ENCODE assay signal across 8 mouse cellular contexts in the genomic region with DNA sequence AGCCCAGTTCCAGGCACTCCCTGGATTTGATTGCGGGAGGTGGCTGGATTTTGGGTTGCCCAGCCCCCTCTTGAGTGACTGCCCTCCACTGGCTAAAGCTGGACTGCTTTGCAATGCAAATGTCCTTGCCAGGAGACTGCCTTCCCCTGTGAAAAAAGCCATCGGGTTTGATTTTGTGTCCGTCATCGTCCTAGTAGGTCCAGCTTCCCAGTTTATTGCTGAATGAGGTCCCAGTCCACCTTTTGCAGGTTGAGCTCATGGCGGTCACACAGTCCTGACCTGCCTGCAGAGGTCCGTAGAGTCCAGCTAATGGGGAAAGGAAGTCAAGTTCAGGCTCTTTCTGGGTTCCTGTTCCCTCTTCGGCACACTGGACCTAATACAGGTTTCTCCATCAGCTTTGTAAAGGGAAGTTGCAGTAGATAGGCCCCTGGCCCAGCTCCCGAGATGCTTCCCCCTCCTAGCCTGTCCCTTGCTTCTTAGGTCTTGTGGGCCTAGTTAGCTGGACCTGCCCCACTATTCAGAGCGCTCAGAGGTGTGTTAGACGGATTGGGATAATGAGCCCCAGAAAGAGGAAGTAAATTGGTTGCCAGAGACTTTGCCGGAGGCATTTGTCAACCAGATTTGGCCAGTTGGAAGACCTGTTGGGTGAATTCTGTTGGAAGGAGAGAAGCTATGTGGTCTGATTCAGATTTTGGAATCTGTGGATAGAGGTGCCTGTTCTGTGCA. TPM values are rescaled to one million over a fixed set of nuclear protein-coding genes. Genes with fewer than 3 reads are reported as not detected.
DNase-seq lines count a peak whose midpoint lies in the region; ATAC-seq and TF ChIP-seq lines count a peak whose summit lies in the region.

No protein-coding gene starts in this region.

- peak; percentile 74 for DNase-seq in 416B (ENCODE audit: low read depth)
- peak; percentile 72 for DNase-seq in adrenal gland, postnatal 10 days
- peak; percentile 63 for DNase-seq in forebrain, embryonic 11.5 days (ENCODE audit: low spot score)
- DNase-seq in heart, postnatal 0 days (ENCODE audit: low spot score), result peak; percentile 57
- peak; percentile 68 to 87 for DNase-seq in kidney, postnatal 25 days
- peak; percentile 44 for DNase-seq in liver, postnatal 0 days
- peak; percentile 26 for DNase-seq in yolk sac, embryonic 10.5 days (ENCODE audit: low spot score)

- 2% methylated on average over 11 of the region's 11 CpGs for WGBS in forebrain, embryonic 11.5 days
- WGBS in heart, postnatal 0 days, result 4% methylated on average over 11 of the region's 11 CpGs
- 8% methylated on average over 11 of the region's 11 CpGs for WGBS in liver, postnatal 0 days (ENCODE audit: insufficient replicate concordance)
- 4% methylated on average over 11 of the region's 11 CpGs for WGBS in neural tube, embryonic 14.5 days

- H3K9ac ChIP-seq in forebrain, embryonic 11.5 days (ENCODE audit: low read length), result peak overlapping the region; percentile 90
- H3K9ac ChIP-seq in heart, postnatal 0 days (replicated peaks; ENCODE audit: low read depth, low read length), result peak overlapping the region; percentile 90
- H3K9ac ChIP-seq in liver, postnatal 0 days (replicated peaks), result peak overlapping the region; percentile 78
- peak overlapping the region; percentile 94 for H3K9ac ChIP-seq in neural tube, embryonic 14.5 days (replicated peaks; ENCODE audit: low read depth, low read length)

- peak overlapping the region; percentile 91 for H3K4me2 ChIP-seq in forebrain, embryonic 11.5 days (ENCODE audit: low read depth, low read length, severe bottlenecking)
- H3K4me2 ChIP-seq in heart, postnatal 0 days (ENCODE audit: low read depth, low read length), result peak overlapping the region; percentile 93
- H3K4me2 ChIP-seq in liver, postnatal 0 days (ENCODE audit: low read depth, low read length), result peak overlapping the region; percentile 94
- H3K4me2 ChIP-seq in neural tube, embryonic 14.5 days (ENCODE audit: low read depth, low read length), result peak overlapping the region; percentile 82

- peak; percentile 33; the same call in 1 of the 2 replicates for TF ChIP-seq CTCF in heart, postnatal 0 days (IDR thresholded peaks at IDR 0.05; ENCODE audit: low read depth)
- peak; percentile 44; the same call in 1 of the 2 replicates for TF ChIP-seq CTCF in liver, postnatal 0 days (IDR thresholded peaks at IDR 0.05; ENCODE audit: low read depth)

- no peak for ATAC-seq in forebrain, embryonic 11.5 days (replicated peaks; ENCODE audit: low FRiP score)
- ATAC-seq in heart, postnatal 0 days (ENCODE audit: insufficient read depth, low read depth), result no peak
- no peak for ATAC-seq in liver, postnatal 0 days
- ATAC-seq in neural tube, embryonic 14.5 days (ENCODE audit: low read depth), result no peak

- no peaks in the 10 kb centered on the region for H3K36me3 ChIP-seq in forebrain, embryonic 11.5 days (ENCODE audit: control insufficient read depth, insufficient read depth, low read length)
- no peaks in the 10 kb centered on the region for H3K36me3 ChIP-seq in heart, postnatal 0 days (replicated peaks; ENCODE audit: control insufficient read depth, insufficient read depth, low read length)
- no peaks in the 10 kb centered on the region for H3K36me3 ChIP-seq in liver, postnatal 0 days (replicated peaks; ENCODE audit: insufficient read depth, low read length)
- no peaks in the 10 kb centered on the region for H3K36me3 ChIP-seq in neural tube, embryonic 14.5 days (ENCODE audit: control insufficient read depth, insufficient read depth, low read length)

- H3K27ac ChIP-seq in forebrain, embryonic 11.5 days (ENCODE audit: low read depth, low read length), result no peak overlapping the region
- H3K27ac ChIP-seq in heart, postnatal 0 days (ENCODE audit: low read depth), result peak overlapping the region; percentile 91
- H3K27ac ChIP-seq in liver, postnatal 0 days (ENCODE audit: low read depth), result peak overlapping the region; percentile 88
- peak overlapping the region; percentile 44; the same call in 1 of the 2 replicates for H3K27ac ChIP-seq in neural tube, embryonic 14.5 days (ENCODE audit: low read depth, low read length)

- H3K4me3 ChIP-seq in forebrain, embryonic 11.5 days (ENCODE audit: low read depth, low read length), result peak overlapping the region; percentile 89
- H3K4me3 ChIP-seq in heart, postnatal 0 days (ENCODE audit: low read depth, low read length), result peak overlapping the region; percentile 84
- H3K4me3 ChIP-seq in liver, postnatal 0 days (ENCODE audit: low read depth, low read length), result peak overlapping the region; percentile 73
- H3K4me3 ChIP-seq in neural tube, embryonic 14.5 days (ENCODE audit: low read depth, low read length), result peak overlapping the region; percentile 86

- no peaks in the 10 kb centered on the region for H3K9me3 ChIP-seq in forebrain, embryonic 11.5 days (ENCODE audit: control insufficient read depth, low read length)
- H3K9me3 ChIP-seq in heart, postnatal 0 days (replicated peaks; ENCODE audit: control insufficient read depth, low read length), result no peaks in the 10 kb centered on the region
- H3K9me3 ChIP-seq in liver, postnatal 0 days (ENCODE audit: low read length), result no peaks in the 10 kb centered on the region
- no peaks in the 10 kb centered on the region for H3K9me3 ChIP-seq in neural tube, embryonic 14.5 days (ENCODE audit: control insufficient read depth, low read length)

- H3K27me3 ChIP-seq in forebrain, embryonic 11.5 days (ENCODE audit: control insufficient read depth, insufficient read depth, low read length), result no peaks in the 10 kb centered on the region
- no peaks in the 10 kb centered on the region for H3K27me3 ChIP-seq in heart, postnatal 0 days (ENCODE audit: control insufficient read depth, insufficient read depth, low read length)
- H3K27me3 ChIP-seq in liver, postnatal 0 days (ENCODE audit: insufficient read depth, low read length), result peaks cover 17% of the 10 kb centered on the region
- no peaks in the 10 kb centered on the region for H3K27me3 ChIP-seq in neural tube, embryonic 14.5 days (ENCODE audit: control insufficient read depth, insufficient read depth, low read length)

- H3K4me1 ChIP-seq in forebrain, embryonic 11.5 days (replicated peaks; ENCODE audit: control insufficient read depth, insufficient read depth, low read length), result peaks cover 24% of the 10 kb centered on the region
- H3K4me1 ChIP-seq in heart, postnatal 0 days (ENCODE audit: control insufficient read depth, insufficient read depth), result peaks cover 35% of the 10 kb centered on the region; the same call in 1 of the 2 replicates
- H3K4me1 ChIP-seq in liver, postnatal 0 days (ENCODE audit: insufficient read depth), result peaks cover 46% of the 10 kb centered on the region
- H3K4me1 ChIP-seq in neural tube, embryonic 14.5 days (ENCODE audit: control insufficient read depth, insufficient read depth, low read length), result peaks cover 40% of the 10 kb centered on the region

- no peak for TF ChIP-seq EP300 in heart, postnatal 0 days (IDR thresholded peaks at IDR 0.05; ENCODE audit: low read depth)
- TF ChIP-seq EP300 in liver, postnatal 0 days (IDR thresholded peaks at IDR 0.05; ENCODE audit: low read depth), result no peak

RNA-seq across cellular contexts. Expression of gene Fam102a, which starts 1.7 kb away (rescaled TPM):
- 10 to 100 TPM; 24.6 to 26.8 TPM for total RNA-seq in adrenal gland, postnatal 10 days (2021)
- polyA plus RNA-seq in forebrain, embryonic 11.5 days (2014; fragmentation: Nextera tagmentation; extraction: Ambion mirVana), result 10.4 and 10.6 TPM in 2 replicates
- total RNA-seq in heart, postnatal 0 days (2014; rRNA removed; ENCODE audit: low replicate concordance), result 11.2 and 12.3 TPM in 2 replicates
- polyA plus RNA-seq in heart, postnatal 0 days (2015; fragmentation: Nextera tagmentation; extraction: Ambion mirVana), result 2.8 and 3.1 TPM in 2 replicates
- 4.8 and 6.1 TPM in 2 replicates for polyA plus RNA-seq in liver, postnatal 0 days (2015; fragmentation: Nextera tagmentation; extraction: Ambion mirVana)
- polyA plus RNA-seq in neural tube, embryonic 14.5 days (2014; fragmentation: Nextera tagmentation; extraction: Ambion mirVana), result 6.7 and 7.3 TPM in 2 replicates

RNA-seq across cellular contexts. Expression of gene Dpm2, which starts 33.9 kb away (rescaled TPM):
- total RNA-seq in adrenal gland, postnatal 10 days (2021), result 10 to 100 TPM; 44.4 to 49.9 TPM
- 98.9 and 102 TPM in 2 replicates for polyA plus RNA-seq in forebrain, embryonic 11.5 days (2014; fragmentation: Nextera tagmentation; extraction: Ambion mirVana)
- total RNA-seq in heart, postnatal 0 days (2014; rRNA removed; ENCODE audit: low replicate concordance), result 17.9 and 31.0 TPM in 2 replicates
- 56.1 and 58.4 TPM in 2 replicates for polyA plus RNA-seq in heart, postnatal 0 days (2015; fragmentation: Nextera tagmentation; extraction: Ambion mirVana)
- 37.0 and 41.7 TPM in 2 replicates for polyA plus RNA-seq in liver, postnatal 0 days (2015; fragmentation: Nextera tagmentation; extraction: Ambion mirVana)
- polyA plus RNA-seq in neural tube, embryonic 14.5 days (2014; fragmentation: Nextera tagmentation; extraction: Ambion mirVana), result 143 and 157 TPM in 2 replicates

RNA-seq across cellular contexts. Expression of gene Pip5kl1, which starts 37.8 kb away (rescaled TPM):
- not detected for total RNA-seq in adrenal gland, postnatal 10 days (2021)
- 1.8 and 2.3 TPM in 2 replicates for polyA plus RNA-seq in forebrain, embryonic 11.5 days (2014; fragmentation: Nextera tagmentation; extraction: Ambion mirVana)
- not detected in 2 replicates for total RNA-seq in heart, postnatal 0 days (2014; rRNA removed; ENCODE audit: low replicate concordance)
- 0.18 TPM in 1 of 2 replicates, not detected in the other for polyA plus RNA-seq in heart, postnatal 0 days (2015; fragmentation: Nextera tagmentation; extraction: Ambion mirVana)
- not detected in 2 replicates for polyA plus RNA-seq in liver, postnatal 0 days (2015; fragmentation: Nextera tagmentation; extraction: Ambion mirVana)
- 12.4 and 17.1 TPM in 2 replicates for polyA plus RNA-seq in neural tube, embryonic 14.5 days (2014; fragmentation: Nextera tagmentation; extraction: Ambion mirVana)

RNA-seq across cellular contexts. Expression of gene 9430097D07Rik, which starts 38.7 kb away (rescaled TPM):
- total RNA-seq in adrenal gland, postnatal 10 days (2021), result not detected
- 0.35 TPM in 1 of 2 replicates, not detected in the other for polyA plus RNA-seq in forebrain, embryonic 11.5 days (2014; fragmentation: Nextera tagmentation; extraction: Ambion mirVana)
- not detected in 2 replicates for total RNA-seq in heart, postnatal 0 days (2014; rRNA removed; ENCODE audit: low replicate concordance)
- polyA plus RNA-seq in heart, postnatal 0 days (2015; fragmentation: Nextera tagmentation; extraction: Ambion mirVana), result not detected in 2 replicates
- not detected in 2 replicates for polyA plus RNA-seq in liver, postnatal 0 days (2015; fragmentation: Nextera tagmentation; extraction: Ambion mirVana)
- polyA plus RNA-seq in neural tube, embryonic 14.5 days (2014; fragmentation: Nextera tagmentation; extraction: Ambion mirVana), result 0.98 and 1.2 TPM in 2 replicates

RNA-seq across cellular contexts. Expression of gene St6galnac4, which starts 50.1 kb away (rescaled TPM):
- total RNA-seq in adrenal gland, postnatal 10 days (2021), result 10 to 100 TPM; 14.3 to 14.7 TPM
- polyA plus RNA-seq in forebrain, embryonic 11.5 days (2014; fragmentation: Nextera tagmentation; extraction: Ambion mirVana), result 15.4 and 16.7 TPM in 2 replicates
- total RNA-seq in heart, postnatal 0 days (2014; rRNA removed; ENCODE audit: low replicate concordance), result 25.7 and 28.0 TPM in 2 replicates
- 25.5 and 27.0 TPM in 2 replicates for polyA plus RNA-seq in heart, postnatal 0 days (2015; fragmentation: Nextera tagmentation; extraction: Ambion mirVana)
- 4.3 and 5.8 TPM in 2 replicates for polyA plus RNA-seq in liver, postnatal 0 days (2015; fragmentation: Nextera tagmentation; extraction: Ambion mirVana)
- polyA plus RNA-seq in neural tube, embryonic 14.5 days (2014; fragmentation: Nextera tagmentation; extraction: Ambion mirVana), result 30.4 and 35.1 TPM in 2 replicates

Comparison
In these comparisons a context has a peak if more than half of its experiments do, and no peak if none do; other contexts are left out.
1. DNase-seq: peak in every context shown above with its lines; median percentile 78 in kidney, postnatal 25 days; 74 in 416B; 72 in adrenal gland, postnatal 10 days; 63 in forebrain, embryonic 11.5 days; 57 in heart, postnatal 0 days; 44 in liver, postnatal 0 days; 26 in yolk sac, embryonic 10.5 days.